Mouse (Mus musculus) ES-E14 (cell line): ENCODE measurements around the gene Vgf.

Experiments used
- CHD2 ChIP-seq: IDR thresholded peaks from 2 replicates; pipeline ENCODE4 v1.6.1; 2014; ENCODE audit warnings: mild to moderate bottlenecking, low read depth, low read length, inconsistent platforms
- HCFC1 ChIP-seq: IDR thresholded peaks from 2 replicates; pipeline ENCODE4 v1.6.1; 2012; ENCODE audit warnings: low read length, inconsistent platforms, borderline replicate concordance; ENCODE audit not compliant: insufficient read depth
- ZC3H11A ChIP-seq: IDR thresholded peaks from 2 replicates; pipeline ENCODE4 v1.6.1; 2012; ENCODE audit warnings: low read depth, mild to moderate bottlenecking, inconsistent platforms, low read length, borderline replicate concordance
- ZNF384 ChIP-seq: IDR thresholded peaks from 2 replicates; pipeline ENCODE4 v1.6.1; 2012; ENCODE audit warnings: low read depth, low read length, inconsistent platforms

DNA sequence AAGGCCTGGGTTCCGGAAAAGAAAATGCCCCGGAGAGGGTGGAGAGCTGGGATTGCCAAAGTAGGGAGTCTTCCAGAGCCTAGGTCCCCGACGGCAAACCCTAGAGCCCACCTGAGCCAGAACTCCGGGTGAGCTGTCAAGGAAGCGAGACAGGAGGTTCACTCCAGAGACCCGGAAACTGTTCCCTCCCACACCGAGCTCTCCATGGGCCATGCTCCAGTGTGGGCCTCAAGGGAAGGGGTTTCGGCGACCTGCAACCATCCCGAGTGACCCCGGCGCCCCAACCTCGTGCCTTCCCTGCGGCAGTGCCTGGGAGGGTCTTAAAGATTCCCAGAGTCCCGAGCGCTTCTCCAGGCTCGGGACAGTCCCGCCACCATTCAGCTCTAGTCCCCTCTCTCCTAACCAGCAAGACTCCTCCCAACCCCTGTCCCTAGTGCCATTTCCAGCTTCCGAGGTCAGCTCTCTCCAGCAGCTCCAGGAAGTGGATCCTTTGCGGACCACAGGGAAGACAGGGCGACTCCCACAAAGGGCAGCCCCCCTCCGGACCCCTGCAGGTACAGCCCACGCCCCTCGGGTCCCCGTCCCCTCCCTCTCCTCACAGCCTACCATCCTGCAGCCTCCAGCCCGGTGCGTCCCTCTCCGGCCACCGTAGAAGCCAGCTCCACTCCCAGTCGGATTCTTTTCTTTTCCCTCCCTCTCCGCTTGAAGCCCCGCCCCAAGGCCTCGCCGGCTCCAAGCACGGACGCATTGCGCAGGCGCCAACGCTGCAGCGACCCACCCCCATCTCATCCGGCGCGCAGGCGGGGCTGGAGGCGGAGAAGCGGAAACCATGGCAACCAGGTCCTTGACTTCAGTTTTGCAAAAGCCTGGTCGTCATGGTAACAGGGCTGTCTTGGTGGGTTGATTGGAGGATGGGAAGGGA, 19.5 kb downstream of the Vgf start, which contains the start of gene Ap1s1:
- TF ChIP-seq ZNF384: no peak
- 0 out of 2 replicates have a peak, but pooled peaks have one; percentile 47 for TF ChIP-seq HCFC1
- no peak for TF ChIP-seq CHD2
- TF ChIP-seq ZC3H11A: no peak
